Comparison of ENCODE assay signal across 10 mouse cellular contexts in the genomic region with DNA sequence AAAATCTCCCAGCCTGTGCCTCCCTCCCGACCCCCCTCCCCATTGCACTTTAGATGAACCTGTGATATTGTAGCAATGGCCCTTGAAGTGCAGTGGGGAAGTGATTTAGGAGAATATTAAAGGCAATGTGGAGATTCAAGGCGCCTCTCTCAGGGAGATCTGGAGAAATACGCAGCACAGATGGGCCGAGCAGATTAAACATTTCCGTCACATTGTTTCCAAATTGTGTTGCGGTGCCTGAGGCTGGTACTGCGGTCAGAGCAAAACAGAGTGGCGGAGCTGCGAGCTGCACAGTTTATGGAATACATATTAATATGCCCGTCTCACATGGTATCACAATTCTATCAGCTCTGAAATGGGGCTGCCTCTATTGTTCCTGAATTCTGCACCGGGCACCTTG. TPM values are rescaled to one million over a fixed set of nuclear protein-coding genes. Genes with fewer than 3 reads are reported as not detected.
DNase-seq lines count a peak whose midpoint lies in the region; ATAC-seq and TF ChIP-seq lines count a peak whose summit lies in the region.
"Had no signal": no experiment of that assay in that cellular context is flagged by ENCODE, and none has a peak within 500 bp of the region (broad histone marks: within the 10 kb centered on the region; RNA-seq: fewer than 3 reads in every experiment).

No protein-coding gene starts in this region.

- H3K27ac ChIP-seq in limb, embryonic 13.5 days = no peak overlapping the region
- no peak overlapping the region for H3K27ac ChIP-seq in limb, embryonic 10.5 days
- H3K27ac ChIP-seq in forebrain, embryonic 12.5 days = peak overlapping the region; percentile 22
- peak overlapping the region; percentile 87 for H3K27ac ChIP-seq in hindbrain, embryonic 12.5 days
- no peak overlapping the region for H3K27ac ChIP-seq in midbrain, postnatal 0 days (ENCODE audit: low read depth, low read length)

- 0 out of 2 replicates have a peak overlapping the region, but pooled peaks have one; percentile 9 for H3K4me2 ChIP-seq in limb, embryonic 13.5 days (replicated peaks)
- H3K4me2 ChIP-seq in forebrain, embryonic 12.5 days = 0 out of 2 replicates have a peak overlapping the region, but pooled peaks have one; percentile 4
- H3K4me2 ChIP-seq in hindbrain, embryonic 12.5 days (replicated peaks) = peak overlapping the region; percentile 17; the same call in 1 of the 2 replicates
- 0 out of 2 replicates have a peak overlapping the region, but pooled peaks have one; percentile 15 for H3K4me2 ChIP-seq in midbrain, postnatal 0 days (ENCODE audit: low read depth, low read length, poor library complexity, severe bottlenecking)
- H3K4me2 ChIP-seq: heart, embryonic 11.5 days had no signal

- TF ChIP-seq CTCF in midbrain, postnatal 0 days (IDR thresholded peaks at IDR 0.05) = no peak

- peaks cover 74% of the 10 kb centered on the region for H3K27me3 ChIP-seq in limb, embryonic 13.5 days
- peaks cover 71% of the 10 kb centered on the region for H3K27me3 ChIP-seq in limb, embryonic 10.5 days (ENCODE audit: low read depth, poor library complexity, severe bottlenecking)
- peaks cover 57% of the 10 kb centered on the region for H3K27me3 ChIP-seq in forebrain, embryonic 12.5 days
- H3K27me3 ChIP-seq in hindbrain, embryonic 12.5 days = no peaks in the 10 kb centered on the region
- no peaks in the 10 kb centered on the region for H3K27me3 ChIP-seq in midbrain, postnatal 0 days (ENCODE audit: insufficient read depth, low read length)

- 57% methylated on average over 11 of the region's 11 CpGs for WGBS in limb, embryonic 13.5 days
- 72% methylated on average over 11 of the region's 11 CpGs for WGBS in limb, embryonic 10.5 days
- WGBS in forebrain, embryonic 12.5 days = 35% methylated on average over 11 of the region's 11 CpGs
- 55% methylated on average over 11 of the region's 11 CpGs for WGBS in hindbrain, embryonic 12.5 days
- WGBS in midbrain, postnatal 0 days = 28% methylated on average over 11 of the region's 11 CpGs

- H3K9ac ChIP-seq in limb, embryonic 13.5 days = no peak overlapping the region
- H3K9ac ChIP-seq in forebrain, embryonic 12.5 days = no peak overlapping the region
- H3K9ac ChIP-seq in hindbrain, embryonic 12.5 days = no peak overlapping the region
- H3K9ac ChIP-seq in midbrain, postnatal 0 days (replicated peaks; ENCODE audit: low read length, poor library complexity, severe bottlenecking) = no peak overlapping the region

- H3K36me3 ChIP-seq in limb, embryonic 13.5 days = no peaks in the 10 kb centered on the region
- H3K36me3 ChIP-seq in limb, embryonic 10.5 days = no peaks in the 10 kb centered on the region
- no peaks in the 10 kb centered on the region for H3K36me3 ChIP-seq in forebrain, embryonic 12.5 days (replicated peaks)
- no peaks in the 10 kb centered on the region for H3K36me3 ChIP-seq in hindbrain, embryonic 12.5 days
- no peaks in the 10 kb centered on the region for H3K36me3 ChIP-seq in midbrain, postnatal 0 days (ENCODE audit: insufficient read depth, low read length)

- no peak for ATAC-seq in limb, embryonic 13.5 days (ENCODE audit: low FRiP score, low read depth)
- no peak for ATAC-seq in forebrain, embryonic 12.5 days (ENCODE audit: low FRiP score)
- peak; percentile 42 for ATAC-seq in hindbrain, embryonic 12.5 days (ENCODE audit: low FRiP score)
- ATAC-seq in midbrain, postnatal 0 days (ENCODE audit: low FRiP score) = no peak
- no peak for ATAC-seq in megakaryocyte-erythroid progenitor cell, adult 5-6 weeks (replicated peaks; ENCODE audit: low FRiP score, low TSS enrichment, poor library complexity, severe bottlenecking)

- intact Hi-C loops in heart, postnatal 10 days (cut with DNase I) = no loop called here

- no peaks in the 10 kb centered on the region for H3K9me3 ChIP-seq in limb, embryonic 13.5 days
- H3K9me3 ChIP-seq in limb, embryonic 10.5 days (replicated peaks) = no peaks in the 10 kb centered on the region
- no peaks in the 10 kb centered on the region for H3K9me3 ChIP-seq in forebrain, embryonic 12.5 days
- no peaks in the 10 kb centered on the region for H3K9me3 ChIP-seq in hindbrain, embryonic 12.5 days (replicated peaks)
- H3K9me3 ChIP-seq in midbrain, postnatal 0 days (ENCODE audit: low read length) = no peaks in the 10 kb centered on the region

- H3K4me3 ChIP-seq in limb, embryonic 13.5 days = no peak overlapping the region
- no peak overlapping the region for H3K4me3 ChIP-seq in limb, embryonic 10.5 days
- no peak overlapping the region for H3K4me3 ChIP-seq in forebrain, embryonic 12.5 days (replicated peaks)
- no peak overlapping the region for H3K4me3 ChIP-seq in hindbrain, embryonic 12.5 days
- H3K4me3 ChIP-seq in midbrain, postnatal 0 days (ENCODE audit: low read depth, low read length) = no peak overlapping the region

- no peak for DNase-seq in limb, embryonic 10.5 days (ENCODE audit: low spot score)
- peak; percentile 58 for DNase-seq in midbrain, postnatal 0 days (ENCODE audit: low spot score)
- no peak for DNase-seq in heart, postnatal 10 days
- DNase-seq: left cerebral cortex, postnatal 4 days; lung, adult 18-20 months had no signal

- H3K4me1 ChIP-seq in limb, embryonic 13.5 days = peaks cover 10% of the 10 kb centered on the region
- peaks cover 33% of the 10 kb centered on the region for H3K4me1 ChIP-seq in limb, embryonic 10.5 days
- peaks cover 54% of the 10 kb centered on the region for H3K4me1 ChIP-seq in forebrain, embryonic 12.5 days
- H3K4me1 ChIP-seq in hindbrain, embryonic 12.5 days = peaks cover 42% of the 10 kb centered on the region
- H3K4me1 ChIP-seq in midbrain, postnatal 0 days (ENCODE audit: insufficient read depth, low read length) = no peaks in the 10 kb centered on the region

RNA-seq across cellular contexts. Expression of gene Snx11, which starts 34.4 kb away (rescaled TPM):
- polyA plus RNA-seq in limb, embryonic 13.5 days (2015; fragmentation: Nextera tagmentation; extraction: Ambion mirVana) = 22.2 and 22.3 TPM in 2 replicates
- polyA plus RNA-seq in limb, embryonic 10.5 days (2016; fragmentation: Nextera tagmentation; extraction: Ambion mirVana) = 21.4 and 22.0 TPM in 2 replicates
- polyA plus RNA-seq in forebrain, embryonic 12.5 days (2016; fragmentation: Nextera tagmentation; extraction: Ambion mirVana) = 31.0 and 40.3 TPM in 2 replicates
- 40.5 and 45.1 TPM in 2 replicates for polyA plus RNA-seq in hindbrain, embryonic 12.5 days (2016; fragmentation: Nextera tagmentation; extraction: Ambion mirVana)
- total RNA-seq in midbrain, postnatal 0 days (2014; rRNA removed) = 61.6 and 61.9 TPM in 2 replicates
- polyA plus RNA-seq in midbrain, postnatal 0 days (2015; fragmentation: Nextera tagmentation; extraction: Ambion mirVana) = 36.6 and 38.9 TPM in 2 replicates
- total RNA-seq in megakaryocyte-erythroid progenitor cell, adult 5-6 weeks (2014; fragmentation: Nextera tagmentation) = 13.4 and 26.0 TPM in 2 replicates
- 7.4 and 9.7 TPM in 2 replicates for total RNA-seq in megakaryocyte-erythroid progenitor cell, adult 5-6 weeks (2017)
- 10 to 100 TPM; 14.6 to 15.1 TPM for total RNA-seq in heart, postnatal 10 days (2021)

RNA-seq across cellular contexts. Expression of gene Cbx1, which starts 45.9 kb away (rescaled TPM):
- 158 and 163 TPM in 2 replicates for polyA plus RNA-seq in limb, embryonic 13.5 days (2015; fragmentation: Nextera tagmentation; extraction: Ambion mirVana)
- polyA plus RNA-seq in limb, embryonic 10.5 days (2016; fragmentation: Nextera tagmentation; extraction: Ambion mirVana) = 179 and 200 TPM in 2 replicates
- 168 and 172 TPM in 2 replicates for polyA plus RNA-seq in forebrain, embryonic 12.5 days (2016; fragmentation: Nextera tagmentation; extraction: Ambion mirVana)
- 136 TPM in 2 replicates for polyA plus RNA-seq in hindbrain, embryonic 12.5 days (2016; fragmentation: Nextera tagmentation; extraction: Ambion mirVana)
- 29.0 and 38.1 TPM in 2 replicates for total RNA-seq in midbrain, postnatal 0 days (2014; rRNA removed)
- 47.6 and 53.2 TPM in 2 replicates for polyA plus RNA-seq in midbrain, postnatal 0 days (2015; fragmentation: Nextera tagmentation; extraction: Ambion mirVana)
- 91.7 and 97.1 TPM in 2 replicates for total RNA-seq in megakaryocyte-erythroid progenitor cell, adult 5-6 weeks (2014; fragmentation: Nextera tagmentation)
- 120 and 130 TPM in 2 replicates for total RNA-seq in megakaryocyte-erythroid progenitor cell, adult 5-6 weeks (2017)
- 10 to 100 TPM; 46.2 to 59.2 TPM for total RNA-seq in heart, postnatal 10 days (2021)

Comparison
In these comparisons a context has a peak if more than half of its experiments do, and no peak if none do; other contexts are left out.
1. H3K27ac ChIP-seq: peak in forebrain, embryonic 12.5 days (single experiment) and hindbrain, embryonic 12.5 days (single experiment); none in limb, embryonic 13.5 days (single experiment), limb, embryonic 10.5 days (single experiment) and midbrain, postnatal 0 days (single experiment).
2. Peak in every context shown above with its lines, with median percentiles within 50 percentile points of each other: H3K4me2 ChIP-seq.